Mouse (Mus musculus) ES-E14 (cell line): ENCODE results near the gene Trim7. TPM values are rescaled to one million over a fixed set of nuclear protein-coding genes. Genes with fewer than 3 reads are reported as not detected.
"Not testable (repeated sequence)": the region's sequence is repeated elsewhere in the genome, so short reads cannot be mapped to it uniquely, and the experiment has no call there.

Experiments
- DNase-seq: peaks from one replicate; pipeline ENCODE4 v3.0.0-alpha.2; 2013; ENCODE audit warnings: low read depth, low spot score
- H3K27ac ChIP-seq: 2 replicates; pipeline ENCODE4 v1.5.1; 2012; ENCODE audit warnings: low read depth, mild to moderate bottlenecking, low read length, moderate library complexity, mixed read lengths; ENCODE audit not compliant: poor library complexity, insufficient read depth, severe bottlenecking
- H3K36me3 ChIP-seq: 2 replicates; pipeline ENCODE4 v1.6.1; 2012; ENCODE audit warnings: mild to moderate bottlenecking, low read length, moderate library complexity, mixed read lengths; ENCODE audit not compliant: control insufficient read depth, poor library complexity, insufficient read depth, severe bottlenecking
- H3K4me1 ChIP-seq, 2 experiments: fragments of 150-350 bp in 1 of 2; sonication (generic) in 1 of 2; 2 replicates each; pipeline ENCODE4 v1.6.1; 2012; ENCODE audit warnings: low read length in 2 of 2, mild to moderate bottlenecking in 1 of 2, mixed read lengths in 1 of 2; ENCODE audit not compliant: control insufficient read depth in 2 of 2, insufficient read depth in 2 of 2, poor library complexity in 1 of 2
- H3K4me3 ChIP-seq, 2 experiments: fragments of 150-350 bp in 1 of 2; sonication (generic) in 1 of 2; 2 replicates each; pipeline ENCODE4 v1.5.1; 2012; ENCODE audit warnings: low read length in 2 of 2, low read depth in 1 of 2, mild to moderate bottlenecking in 1 of 2, mixed read lengths in 1 of 2; ENCODE audit not compliant: insufficient read depth in 1 of 2, poor library complexity in 1 of 2, severe bottlenecking in 1 of 2
- H3K9ac ChIP-seq: 2 replicates; pipeline ENCODE4 v1.6.1; 2012; ENCODE audit warnings: low read depth, mild to moderate bottlenecking, low read length, mixed read lengths; ENCODE audit not compliant: poor library complexity, insufficient read depth, severe bottlenecking
- H3K9me3 ChIP-seq: fragments of 150-350 bp; sonication (generic); 2 replicates; pipeline ENCODE4 v1.6.1; 2012; ENCODE audit warnings: low read depth, mild to moderate bottlenecking, low read length; ENCODE audit not compliant: control insufficient read depth, insufficient read depth
- CHD2 ChIP-seq: IDR thresholded peaks from 2 replicates; pipeline ENCODE4 v1.6.1; 2014; ENCODE audit warnings: mild to moderate bottlenecking, low read depth, low read length, inconsistent platforms
- HCFC1 ChIP-seq: IDR thresholded peaks from 2 replicates; pipeline ENCODE4 v1.6.1; 2012; ENCODE audit warnings: low read length, inconsistent platforms, borderline replicate concordance; ENCODE audit not compliant: insufficient read depth
- MAFK ChIP-seq: IDR thresholded peaks from 2 replicates; pipeline ENCODE4 v1.6.1; 2014; ENCODE audit warnings: mild to moderate bottlenecking, low read depth, low read length, inconsistent platforms; ENCODE audit not compliant: insufficient read depth
- ZC3H11A ChIP-seq: IDR thresholded peaks from 2 replicates; pipeline ENCODE4 v1.6.1; 2012; ENCODE audit warnings: low read depth, mild to moderate bottlenecking, inconsistent platforms, low read length, borderline replicate concordance
- ZNF384 ChIP-seq: IDR thresholded peaks from 2 replicates; pipeline ENCODE4 v1.6.1; 2012; ENCODE audit warnings: low read depth, low read length, inconsistent platforms
- in situ Hi-C, 2 experiments: fragments of 600-800 bp; cut with MboI; formaldehyde crosslinking; loops; one replicate each; pipeline ENCODE4 v1.15.1; 2025; ENCODE audit warnings: low sequenced_read_pairs in 2 of 2, inconsistent platforms in 1 of 2; ENCODE audit not compliant: unreplicated experiment in 2 of 2
- total RNA-seq: library from RNA; depleted of rRNA; stranded (reverse); fragments of 300-350 nt; gene quantifications from 2 replicates; pipeline ENCODE4 v1.2.3, GENCODE M21; 2012

Gene Trim7
- total RNA-seq, 1 experiment = 6.1 TPM

GRCm38 (mm10) chr11:48871817-48872541 is 46.0 kb downstream of the Trim7 start:
- no peak overlapping the region for H3K27ac ChIP-seq
- no peak overlapping the region for H3K9ac ChIP-seq
- in situ Hi-C loops = loop anchor here (5.0 to 25.0 kb wide), 4 partner anchors 225 to 393 kb away; partner anchors contain the start of gene Olfr1396 (in 1 of the 2)

GRCm38 (mm10) chr11:48872695-48873300 is 46.9 kb downstream of the Trim7 start:
- no peak overlapping the region for H3K9ac ChIP-seq
- no peak overlapping the region for H3K27ac ChIP-seq

More at GRCm38 (mm10) chr11:48871817-48872541, 46.0 kb downstream of the Trim7 start:
- no peaks in the 10 kb centered on the region for H3K9me3 ChIP-seq
- no peak overlapping the region for H3K4me3 ChIP-seq
- H3K36me3 ChIP-seq = no peaks in the 10 kb centered on the region
- DNase-seq = no peak
- H3K4me1 ChIP-seq = peaks cover 0 to 5% of the 10 kb centered on the region in 2 experiments; a peak in 1 of 4 replicates
- TF ChIP-seq ZC3H11A = no peak
- TF ChIP-seq HCFC1 = no peak
- TF ChIP-seq MAFK = no peak
- no peak for TF ChIP-seq CHD2
- TF ChIP-seq ZNF384 = no peak

GRCm38 (mm10) chr11:48873591-48874290 is 47.8 kb downstream of the Trim7 start:
- in situ Hi-C loops = loop anchor here (5.0 to 25.0 kb wide), 4 partner anchors 224 to 391 kb away; partner anchors contain the start of gene Olfr1396 (in 1 of the 2)
- Histone ChIP-seq H3K4me3 (no peak overlapping the region), H3K36me3 (no peaks in the 10 kb centered on the region), H3K27ac (no peak overlapping the region), H3K9ac (no peak overlapping the region), H3K4me1 (peaks cover 0 to 5% of the 10 kb centered on the region in 2 experiments; a peak in 1 of 4 replicates), H3K9me3 (no peaks in the 10 kb centered on the region)
- TF ChIP-seq HCFC1 = no peak
- no peak for TF ChIP-seq MAFK
- TF ChIP-seq ZC3H11A = no peak
- TF ChIP-seq CHD2 = no peak
- no peak for TF ChIP-seq ZNF384
- no peak for DNase-seq

More at GRCm38 (mm10) chr11:48872695-48873300, 46.9 kb downstream of the Trim7 start:
- H3K4me1 ChIP-seq = peaks cover 0 to 5% of the 10 kb centered on the region in 2 experiments; a peak in 1 of 4 replicates
- no peak for TF ChIP-seq CHD2
- TF ChIP-seq MAFK = no peak
- no peak for TF ChIP-seq HCFC1
- TF ChIP-seq ZC3H11A = no peak
- no peak for TF ChIP-seq ZNF384
- in situ Hi-C loops = loop anchor here (5.0 to 25.0 kb wide), 4 partner anchors 225 to 392 kb away; partner anchors contain the start of gene Olfr1396 (in 1 of the 2)
- no peaks in the 10 kb centered on the region for H3K36me3 ChIP-seq
- no peak overlapping the region for H3K4me3 ChIP-seq
- H3K9me3 ChIP-seq = no peaks in the 10 kb centered on the region
- no peak for DNase-seq

- Histone ChIP-seq H3K36me3 (no peaks in the 10 kb centered on the region), H3K4me1 (peaks cover 0 to 5% of the 10 kb centered on the region in 2 experiments; a peak in 1 of 4 replicates), H3K27ac (no peak overlapping the region), H3K9ac (no peak overlapping the region), H3K9me3 (no peaks in the 10 kb centered on the region), H3K4me3 (no peak overlapping the region)
- DNase-seq = no peak
- TF ChIP-seq CHD2 = no peak
- TF ChIP-seq ZNF384 = peak; percentile 52; the same call in 1 of the 2 replicates
- no peak for TF ChIP-seq MAFK
- peak; percentile 87; the same call in 1 of the 2 replicates for TF ChIP-seq ZC3H11A
- in situ Hi-C loops = loop anchor here (5.0 to 25.0 kb wide), 4 partner anchors 223 to 390 kb away; partner anchors contain the start of gene Olfr1396 (in 1 of the 2)
Observed at GRCm38 (mm10) chr11:48874465-48874864, 48.5 kb downstream of the Trim7 start.

- not testable (repeated sequence) for DNase-seq, H3K27ac ChIP-seq, H3K4me1 ChIP-seq, H3K36me3 ChIP-seq, H3K9me3 ChIP-seq, H3K4me3 ChIP-seq, H3K9ac ChIP-seq
- in situ Hi-C loops = loop anchor here (10.0 kb wide), 2 partner anchors 239 to 389 kb away; partner anchors contain the start of gene Olfr1396 (in 1 of the 2)
Observed at GRCm38 (mm10) chr11:48875343-48875837, 49.5 kb downstream of the Trim7 start.
